Mouse (Mus musculus) olfactory bulb, adult 2 months (tissue): ENCODE measurements around the gene Kank2. TPM values are rescaled to one million over a fixed set of nuclear protein-coding genes. Genes with fewer than 3 reads are reported as not detected.
"Not testable (repeated sequence)": the region's sequence is repeated elsewhere in the genome, so short reads cannot be mapped to it uniquely, and the experiment has no call there.

Experiments
- H3K27ac ChIP-seq: fragments of 200-500 bp; 2 replicates; pipeline ENCODE4 v1.5.1; 2012; ENCODE audit warnings: low read depth, low read length; ENCODE audit not compliant: insufficient read depth
- H3K4me1 ChIP-seq: fragments of 200-500 bp; 2 replicates; pipeline ENCODE4 v1.6.1; 2012; ENCODE audit warnings: low read length; ENCODE audit not compliant: control insufficient read depth, insufficient read depth
- H3K4me3 ChIP-seq: fragments of 200-500 bp; 2 replicates; pipeline ENCODE4 v1.5.1; 2012; ENCODE audit warnings: mild to moderate bottlenecking, low read depth, low read length, moderate library complexity; ENCODE audit not compliant: insufficient read depth
- CTCF ChIP-seq: fragments of 200-500 bp; IDR thresholded peaks from 2 replicates; pipeline ENCODE4 v1.5.1; 2012; ENCODE audit warnings: low read depth, mild to moderate bottlenecking, low read length, moderate library complexity; ENCODE audit not compliant: insufficient read depth
- POLR2A ChIP-seq: fragments of 200-500 bp; IDR thresholded peaks from 2 replicates; pipeline ENCODE4 v1.6.1; 2012; ENCODE audit warnings: mild to moderate bottlenecking, low read depth, low read length, moderate library complexity; ENCODE audit not compliant: insufficient read depth
- WGBS: fragments of 180-500 bp; shearing (Covaris S2); methylation state at CpG from one replicate; pipeline ENCODE4 v1.1.7; 2018; 5-methylcytosine and 5-hydroxymethylcytosine counted together
- polyA plus RNA-seq: library from polyadenylated mRNA; stranded (reverse); fragments of >200 nt; gene quantifications from 2 replicates; pipeline ENCODE4 v1.2.4, GENCODE M21; 2012; ENCODE audit warnings: low replicate concordance; ENCODE audit not compliant: missing spikeins, insufficient read depth, insufficient read length

The Kank2 gene
- polyA plus RNA-seq, 1 experiment, result not detected

DNA sequence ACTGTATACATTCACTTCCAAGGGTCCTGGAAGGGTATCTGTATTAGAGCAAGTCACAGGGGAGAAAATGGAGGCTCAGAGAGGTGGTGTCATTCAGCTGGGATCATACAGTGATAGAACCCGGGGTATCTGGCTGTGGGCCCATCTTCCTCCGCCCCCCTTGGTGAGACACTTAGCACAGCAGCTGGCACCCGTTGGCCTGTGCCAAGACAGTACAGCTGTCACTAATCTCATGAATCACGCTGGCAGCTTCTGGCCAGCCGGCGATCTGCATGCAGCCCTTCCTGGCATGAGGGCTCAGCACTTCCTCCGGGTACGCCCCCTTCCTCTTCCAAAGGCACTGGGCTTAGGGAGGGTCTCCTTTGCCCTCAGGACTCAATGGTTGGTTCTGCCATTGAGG lies 5.9 kb downstream of the Kank2 start:
- TF ChIP-seq CTCF (no peak), POLR2A (no peak)
- Histone ChIP-seq H3K4me3 (no peak overlapping the region), H3K4me1 (peaks cover 13% of the 10 kb centered on the region), H3K27ac (no peak overlapping the region)
- WGBS, result 27% methylated on average over 8 of the region's 8 CpGs

DNA sequence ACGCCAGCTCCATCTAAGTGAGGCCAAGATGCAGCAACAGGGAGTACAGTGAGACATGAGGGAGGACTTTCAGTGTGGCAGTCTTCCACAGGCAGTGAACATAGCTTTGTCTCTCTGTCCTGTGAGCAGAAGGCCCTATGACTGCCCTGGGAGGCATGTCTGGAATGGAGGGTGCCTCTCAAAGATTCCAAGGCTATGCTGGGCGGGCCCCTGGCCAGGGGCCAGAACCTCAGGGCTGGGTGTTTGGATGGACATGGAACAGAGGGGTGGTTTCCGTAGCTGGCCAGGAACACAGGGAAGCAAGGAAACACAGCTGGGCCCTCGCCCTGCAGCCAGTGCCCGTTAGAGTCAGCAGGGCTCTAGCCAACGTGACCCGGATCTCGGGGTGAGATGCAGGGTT lies 6.7 kb downstream of the Kank2 start:
- no peak for TF ChIP-seq POLR2A
- no peak for TF ChIP-seq CTCF
- H3K27ac ChIP-seq, result no peak overlapping the region
- H3K4me3 ChIP-seq, result no peak overlapping the region
- 68% methylated on average over 8 of the region's 8 CpGs for WGBS
- peaks cover 17% of the 10 kb centered on the region for H3K4me1 ChIP-seq

DNA sequence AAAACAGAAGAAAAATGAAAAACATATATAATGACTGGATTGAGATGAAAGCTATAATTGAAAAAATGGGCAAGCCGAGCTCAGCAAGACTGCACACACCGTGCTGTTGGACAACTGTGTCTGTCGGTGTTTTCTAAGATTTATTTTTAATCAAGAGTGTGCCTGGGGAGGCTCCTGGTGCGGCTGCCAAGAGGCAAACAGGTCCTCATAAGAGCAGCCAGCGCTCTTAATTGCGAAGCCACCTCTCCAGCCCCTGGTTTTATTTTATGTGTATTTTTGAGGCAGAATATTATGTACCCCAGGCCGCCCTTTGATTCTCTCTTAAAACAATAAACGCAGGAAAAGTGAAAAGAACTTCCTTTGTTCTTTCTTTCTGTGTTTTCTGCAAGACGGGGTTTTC lies 10.3 kb downstream of the Kank2 start:
- TF ChIP-seq POLR2A (no peak), CTCF (no peak)
- Histone ChIP-seq H3K4me1 (peaks cover 14% of the 10 kb centered on the region), H3K4me3 (no peak overlapping the region), H3K27ac (no peak overlapping the region)
- WGBS, result 66% methylated on average over 9 of the region's 9 CpGs

DNA sequence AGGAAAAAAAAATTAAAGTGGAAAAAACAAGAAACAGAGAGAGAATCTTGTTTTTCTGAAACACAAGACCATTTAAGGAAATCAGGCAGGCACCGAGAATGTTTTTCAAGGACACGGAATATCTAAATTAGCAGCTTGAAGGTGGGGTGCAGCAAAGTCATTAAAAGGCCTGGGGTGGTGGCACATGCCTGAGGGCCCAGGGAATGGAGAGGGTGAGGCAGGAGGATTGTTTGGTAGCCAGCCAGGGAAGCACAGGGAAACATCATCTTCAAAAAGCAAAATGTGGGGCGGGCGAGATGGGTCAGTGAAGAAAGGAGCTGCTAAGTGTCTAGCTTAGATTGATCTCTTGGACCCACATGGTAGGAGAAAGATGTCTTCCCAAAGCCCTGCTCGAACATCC lies 10.9 kb downstream of the Kank2 start:
- no peak overlapping the region for H3K27ac ChIP-seq
- TF ChIP-seq CTCF (no peak), POLR2A (no peak)
- no peak overlapping the region for H3K4me3 ChIP-seq
- peaks cover 10% of the 10 kb centered on the region; the same call in 1 of the 2 replicates for H3K4me1 ChIP-seq
- WGBS, result 67% methylated on average over 5 of the region's 5 CpGs

DNA sequence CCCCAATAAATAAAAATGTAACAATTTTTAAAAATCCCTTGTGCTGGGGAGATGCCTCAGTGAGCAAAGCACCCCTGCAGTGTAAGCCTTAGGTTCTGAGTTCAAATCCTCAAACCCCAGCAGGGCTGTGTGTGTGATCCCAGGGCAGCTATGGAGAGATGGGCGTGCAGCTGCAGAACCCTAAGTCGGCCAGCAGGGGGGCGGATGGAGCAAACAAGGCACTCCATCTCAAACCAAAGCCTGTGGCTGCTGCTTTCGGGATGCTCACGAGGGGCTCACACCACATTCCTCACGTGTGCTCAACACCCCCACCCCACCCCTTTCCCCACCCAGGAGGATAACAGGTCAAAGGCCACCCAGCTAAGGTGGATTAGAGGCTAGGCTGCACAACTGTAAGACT lies 11.6 kb downstream of the Kank2 start:
- Histone ChIP-seq H3K4me1 (peaks cover 8% of the 10 kb centered on the region; the same call in 1 of the 2 replicates), H3K27ac (no peak overlapping the region), H3K4me3 (no peak overlapping the region)
- WGBS, result 12% methylated on average over 6 of the region's 6 CpGs
- peak; percentile 61; the same call in 1 of the 2 replicates for TF ChIP-seq CTCF
- TF ChIP-seq POLR2A, result no peak

DNA sequence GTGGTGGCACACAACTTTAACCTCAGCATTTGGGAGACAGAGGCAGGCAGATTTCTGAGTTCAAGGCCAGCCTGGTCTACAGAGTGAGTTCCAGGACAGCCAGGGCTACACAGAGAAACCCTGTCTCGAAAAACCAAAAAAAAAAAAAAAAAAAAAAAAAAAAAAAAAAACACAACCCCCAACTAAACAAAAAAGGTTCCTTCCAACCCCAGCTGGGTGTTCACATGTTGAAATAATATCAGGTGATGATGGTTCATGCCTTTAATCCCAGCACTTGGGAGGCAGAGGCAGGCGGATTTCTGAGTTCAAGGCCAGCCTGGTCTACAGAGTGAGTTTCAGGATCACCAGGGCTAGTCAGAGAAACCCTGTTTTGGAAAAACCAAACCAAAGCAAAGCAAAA lies 12.2 kb downstream of the Kank2 start:
- not testable (repeated sequence) for H3K4me1 ChIP-seq, H3K4me3 ChIP-seq, H3K27ac ChIP-seq
- WGBS, result 77% methylated on average over 2 of the region's 2 CpGs

DNA sequence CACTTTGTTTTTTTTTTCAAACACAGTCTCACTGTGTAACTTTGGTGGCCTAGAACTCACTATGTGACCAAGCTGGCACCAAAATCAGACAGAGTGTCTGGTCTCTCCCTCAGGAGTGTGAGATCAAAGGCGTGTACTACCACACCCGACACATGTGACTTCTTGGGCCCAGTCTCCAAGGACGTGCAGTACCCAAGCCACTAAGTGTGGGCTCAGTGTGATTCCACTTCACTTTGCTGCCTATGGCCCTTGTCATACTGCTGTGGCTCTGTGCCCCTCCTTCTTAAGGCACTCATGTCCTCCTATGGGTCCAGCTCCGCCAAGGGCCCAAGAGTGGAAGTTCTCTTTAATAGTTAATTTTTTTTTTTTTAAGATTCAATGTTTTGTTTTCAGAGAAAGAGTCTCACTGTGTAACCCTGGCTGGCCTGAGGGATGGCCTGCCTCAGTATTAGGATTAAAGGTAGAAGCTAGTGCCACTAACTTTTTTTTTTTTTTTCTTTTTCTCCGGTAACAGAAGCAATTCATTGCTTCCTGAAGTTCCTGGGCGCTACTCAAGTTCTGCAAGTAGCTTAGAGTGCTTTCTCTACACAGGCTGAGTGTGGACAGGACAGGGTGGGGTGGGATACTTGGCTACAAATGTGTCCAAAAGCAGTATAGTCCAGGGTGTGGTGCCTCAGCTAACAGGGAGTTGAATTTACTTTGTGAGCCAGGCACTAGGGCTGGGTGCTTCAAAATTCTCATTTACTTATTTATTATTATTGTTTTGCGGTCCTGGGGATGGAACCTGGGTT lies 13.8 kb downstream of the Kank2 start:
- no peak overlapping the region for H3K4me3 ChIP-seq
- 86% methylated on average over 7 of the region's 7 CpGs for WGBS
- no peak for TF ChIP-seq CTCF
- no peak for TF ChIP-seq POLR2A
- peaks cover 7% of the 10 kb centered on the region; the same call in 1 of the 2 replicates for H3K4me1 ChIP-seq
- no peak overlapping the region for H3K27ac ChIP-seq

DNA sequence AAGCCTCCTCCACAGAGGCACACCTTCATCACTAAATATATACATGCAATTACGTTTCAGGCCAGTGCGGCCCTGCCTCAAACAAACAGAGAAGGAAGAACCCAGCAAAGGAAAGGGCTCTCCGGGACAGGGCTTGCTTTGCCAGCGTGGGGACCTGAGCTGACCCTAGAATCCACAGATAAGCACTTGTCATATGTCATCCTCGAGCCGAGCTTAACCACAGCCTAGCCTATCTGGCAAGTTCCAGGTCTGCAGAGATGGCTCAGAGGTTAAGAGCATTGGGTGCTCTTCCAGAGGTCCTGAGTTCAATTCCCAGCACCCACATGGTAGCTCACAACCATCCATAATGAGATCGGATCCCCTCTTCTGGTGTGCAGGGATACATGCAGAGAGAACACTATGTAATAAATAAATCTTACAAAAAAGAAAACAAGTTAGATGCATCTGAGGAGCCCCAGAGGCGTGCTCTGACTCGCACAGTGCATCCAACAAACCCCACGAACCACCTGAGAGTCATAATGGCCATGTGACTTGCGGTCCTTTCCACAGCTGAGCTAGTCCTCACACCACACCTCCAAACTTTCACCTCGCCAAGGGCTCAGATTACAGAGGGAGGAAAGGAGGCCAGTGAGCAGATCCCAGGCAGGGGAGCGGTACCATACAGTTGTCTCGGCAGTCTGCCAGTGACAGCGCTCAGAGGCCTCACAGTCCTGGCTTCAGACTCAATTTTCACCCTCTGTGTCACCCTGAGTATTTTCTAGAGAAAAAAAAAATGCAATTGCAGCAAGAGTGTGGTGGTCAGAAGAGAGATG lies 16.7 kb downstream of the Kank2 start:
- Histone ChIP-seq H3K4me3 (no peak overlapping the region), H3K27ac (no peak overlapping the region), H3K4me1 (no peaks in the 10 kb centered on the region)
- TF ChIP-seq CTCF (no peak), POLR2A (no peak)
- WGBS, result 84% methylated on average over 15 of the region's 15 CpGs

DNA sequence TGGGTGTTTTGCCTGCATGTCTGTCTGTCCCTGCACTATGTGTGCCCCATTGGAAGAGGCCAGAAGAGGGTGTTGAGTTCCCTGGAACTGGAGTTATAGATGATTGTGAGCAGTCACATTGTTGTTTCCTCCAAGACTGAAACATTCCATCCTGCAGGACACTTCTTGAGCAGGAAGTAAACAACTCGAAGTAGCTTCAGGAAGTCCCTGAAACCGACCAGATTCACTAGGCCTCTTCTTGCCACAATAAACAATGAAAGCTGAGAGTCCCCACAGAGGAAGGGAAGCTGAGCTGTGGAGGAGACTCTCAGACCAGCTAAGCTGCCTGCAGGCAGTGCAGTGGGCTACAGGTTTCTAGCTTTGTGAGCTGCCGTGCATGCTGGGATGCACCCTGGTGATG lies 20.8 kb downstream of the Kank2 start:
- H3K4me3 ChIP-seq, result no peak overlapping the region
- 93% methylated on average over 3 of the region's 3 CpGs for WGBS

More for the DNA sequence above, 20.8 kb downstream of the Kank2 start:
- Histone ChIP-seq H3K27ac (no peak overlapping the region), H3K4me1 (no peaks in the 10 kb centered on the region)
- TF ChIP-seq CTCF (no peak), POLR2A (no peak)
